Mouse (Mus musculus) liver, embryonic 14.5 days (tissue): ENCODE results near the gene Fam196b.

ENCODE experiments used
- CTCF ChIP-seq: IDR thresholded peaks from 2 replicates; pipeline ENCODE4 v1.5.1; 2016; ENCODE audit warnings: antibody characterized with exemption, low read depth, control low read depth
- EP300 ChIP-seq: IDR thresholded peaks from 2 replicates; pipeline ENCODE4 v1.6.1; 2016; ENCODE audit warnings: antibody characterized with exemption, low read depth

- TF ChIP-seq CTCF: no peak
- no peak for TF ChIP-seq EP300
These were observed 17.9 kb downstream of the Fam196b start for GRCm38 (mm10) chr11:34332344-34333031.
